Mouse (Mus musculus) bone marrow, adult 2 months (tissue): ENCODE data around the gene Psmb6.

ENCODE experiments used
- CTCF ChIP-seq: fragments of 200-500 bp; IDR thresholded peaks from 2 replicates; pipeline ENCODE4 v1.5.1; 2011; ENCODE audit warnings: low read length, control low read depth; ENCODE audit not compliant: control insufficient read depth, insufficient read depth
- POLR2A ChIP-seq: fragments of 200-500 bp; IDR thresholded peaks from 2 replicates; pipeline ENCODE4 v1.6.1; 2011; ENCODE audit warnings: low read depth, mild to moderate bottlenecking, control low read depth, low read length, borderline replicate concordance; ENCODE audit not compliant: control insufficient read depth

GRCm38 (mm10) chr11:70502018-70502417, 23.1 kb upstream of the Psmb6 start:
- TF ChIP-seq CTCF (no peak), POLR2A (no peak)
